26 mouse cellular contexts compared by ENCODE assay signal in the genomic region with DNA sequence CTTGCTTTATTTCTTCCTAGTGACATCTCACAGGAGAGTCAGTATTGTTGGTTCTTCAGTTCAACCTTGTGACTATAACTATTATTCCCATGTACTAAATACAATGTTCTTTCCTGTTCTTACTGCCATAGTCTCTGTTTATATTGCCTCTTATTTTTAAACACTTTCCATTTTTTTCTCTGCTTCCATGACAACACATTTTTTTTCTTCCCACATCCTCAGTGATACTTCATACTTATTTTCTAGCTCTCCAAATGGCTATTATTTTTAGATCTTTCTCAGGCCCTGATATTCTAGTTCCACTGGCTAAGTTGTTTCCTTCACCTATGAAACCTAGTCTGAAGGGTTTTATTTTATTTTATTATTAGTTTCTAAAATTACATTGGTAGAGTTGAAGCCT.
"Had no signal": no experiment of that assay in that cellular context is flagged by ENCODE, and none has a peak within 500 bp of the region (broad histone marks: within the 10 kb centered on the region; RNA-seq: fewer than 3 reads in every experiment).

No protein-coding gene starts in this region.

- H3K27ac ChIP-seq: gastrocnemius, adult 2 months; heart, adult 2 months; heart, embryonic 13.5 days; heart, embryonic 15.5 days; hindbrain, embryonic 13.5 days; hindbrain, embryonic 15.5 days; hindbrain, postnatal 0 days; kidney, embryonic 15.5 days; kidney, postnatal 0 days; limb, embryonic 10.5 days; limb, embryonic 12.5 days; liver, embryonic 13.5 days; liver, embryonic 15.5 days had no signal

- DNase-seq: gastrocnemius, adult 2 months; gastrocnemius, postnatal 10 days; gastrocnemius, postnatal 25 days; heart, adult 11 months; heart, adult 2 months; heart, postnatal 14 days; heart, postnatal 36 days; kidney, adult 11 months; kidney, adult 2 months; kidney, adult 9 months; kidney, postnatal 14 days; kidney, postnatal 4 days; liver; liver, embryonic 13.5 days; liver, postnatal 0 days had no signal

- H3K4me3 ChIP-seq: gastrocnemius, adult 2 months; heart, adult 2 months; heart, embryonic 13.5 days; heart, embryonic 15.5 days; hindbrain, embryonic 13.5 days; hindbrain, embryonic 15.5 days; kidney, embryonic 15.5 days; limb, embryonic 10.5 days; limb, embryonic 12.5 days; liver, embryonic 13.5 days; liver, embryonic 15.5 days had no signal

- ATAC-seq: hindbrain, postnatal 0 days; intestine, embryonic 16.5 days; liver, postnatal 0 days had no signal
